Mouse (Mus musculus) thymus, postnatal 10 days (tissue): ENCODE data around the gene Atp6v0a1.

ENCODE experiments used
- DNase-seq, 2 experiments: peaks; one replicate each; pipeline ENCODE4 v3.0.0; 2021; ENCODE audit warnings: low spot score in 2 of 2

Gene Atp6v0a1

DNA sequence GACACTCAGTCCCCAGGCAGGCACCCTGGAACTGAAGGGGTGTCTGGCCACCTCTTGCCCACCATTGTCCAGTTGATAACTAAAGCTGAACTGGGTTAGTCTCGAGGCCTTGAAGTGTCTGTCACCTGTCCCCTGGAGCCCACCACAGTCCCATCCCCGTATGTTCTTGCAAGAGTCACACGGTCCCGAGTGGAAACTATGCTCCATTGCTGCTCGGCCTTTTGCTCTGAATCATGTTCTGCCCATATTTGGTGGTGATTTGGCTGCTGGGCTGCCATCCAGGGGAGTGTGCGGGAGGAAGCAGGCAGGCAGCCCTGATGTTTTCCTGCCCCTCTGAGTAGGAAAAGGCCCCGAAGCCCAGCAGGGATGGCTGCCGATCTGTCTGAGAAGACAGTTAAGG is 50.9 kb downstream of the Atp6v0a1 start:
- DNase-seq: no peak

DNA sequence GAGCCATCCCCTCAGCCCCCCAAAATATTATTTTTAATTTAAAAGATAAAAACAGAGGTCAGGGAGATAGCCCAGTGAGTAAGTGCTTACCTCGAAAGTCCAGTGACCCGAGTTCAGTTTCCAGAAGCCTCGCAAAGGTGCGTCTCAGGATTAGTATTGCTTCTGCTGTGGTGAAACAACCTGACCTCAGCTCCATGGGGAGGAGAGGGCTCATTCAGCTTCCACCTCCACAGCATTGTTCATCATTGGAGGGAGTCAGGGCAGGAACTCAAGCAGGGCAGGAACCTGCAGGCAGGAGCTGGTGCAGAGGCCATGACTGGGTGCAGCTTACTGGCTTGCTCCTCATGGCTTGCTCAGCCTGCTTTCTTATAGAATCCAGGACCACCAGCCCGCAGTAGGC is 51.8 kb downstream of the Atp6v0a1 start:
- no peak for DNase-seq

DNA sequence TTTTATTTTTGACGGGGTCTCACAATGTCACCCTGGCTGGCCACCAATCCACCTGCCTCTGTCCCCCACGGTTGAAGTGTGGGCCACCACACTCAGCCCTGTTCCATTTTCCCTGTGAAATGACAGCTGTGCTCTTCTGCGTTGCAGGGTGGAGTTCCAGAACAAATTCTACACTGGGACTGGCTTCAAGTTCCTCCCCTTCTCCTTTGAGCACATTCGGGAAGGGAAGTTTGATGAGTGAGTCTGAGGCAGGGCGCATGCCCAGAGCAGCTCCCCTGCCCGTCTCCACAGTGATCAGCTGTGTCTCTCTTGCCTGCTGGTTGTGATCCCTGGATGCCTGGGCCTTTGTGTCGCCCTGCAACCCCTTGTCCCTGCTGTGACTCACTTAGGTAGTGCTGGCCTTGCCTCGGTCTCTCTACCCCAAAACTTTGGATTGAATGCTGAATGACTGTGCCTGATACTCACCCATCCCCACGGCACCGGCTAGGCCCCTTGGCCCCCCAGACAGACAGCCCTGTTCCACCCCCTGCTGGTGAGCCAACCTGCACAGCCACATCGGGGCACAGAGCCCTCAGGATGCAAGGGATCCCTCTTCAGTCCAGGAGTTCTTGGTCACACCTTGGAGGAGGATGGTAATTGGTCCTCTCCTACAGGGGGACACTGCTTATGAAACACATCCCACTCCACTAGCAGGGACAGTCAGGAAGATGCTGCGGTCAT is 53.1 kb downstream of the Atp6v0a1 start:
- DNase-seq: no peak

DNA sequence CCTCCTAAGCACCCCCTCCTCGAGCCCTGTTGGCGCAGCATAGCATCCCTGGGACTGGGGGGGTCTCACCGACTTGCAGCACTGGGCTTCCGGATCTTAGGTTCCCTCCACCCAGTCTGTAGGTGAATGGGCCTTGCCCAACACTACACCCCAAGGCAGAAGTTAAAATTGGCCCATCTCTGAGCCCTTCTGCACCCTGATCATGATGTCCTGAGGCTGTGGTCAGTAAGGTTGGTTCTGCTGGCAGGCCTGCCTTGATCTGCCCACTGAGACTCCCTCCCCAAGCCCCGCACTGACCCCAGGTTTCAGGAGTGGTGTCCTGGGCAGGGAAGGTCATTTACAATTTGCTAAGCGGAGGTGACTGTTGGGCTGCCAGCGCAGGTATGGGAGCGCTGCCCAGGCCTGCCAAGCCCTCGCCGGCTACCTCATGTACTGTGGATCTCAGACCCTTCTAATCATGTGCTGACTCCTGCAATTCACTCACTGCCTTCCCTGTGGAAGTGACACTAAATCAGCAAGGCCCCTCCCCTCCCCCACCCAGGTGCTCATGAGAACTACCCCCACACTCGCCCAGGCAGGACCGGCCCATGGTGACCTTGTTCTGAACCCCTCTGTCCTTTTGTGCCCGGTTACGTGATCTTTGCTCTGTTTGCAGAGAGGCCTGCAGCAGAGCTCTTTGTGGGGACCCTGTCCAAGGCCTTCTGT is 53.9 kb downstream of the Atp6v0a1 start:
- no peak for DNase-seq

DNA sequence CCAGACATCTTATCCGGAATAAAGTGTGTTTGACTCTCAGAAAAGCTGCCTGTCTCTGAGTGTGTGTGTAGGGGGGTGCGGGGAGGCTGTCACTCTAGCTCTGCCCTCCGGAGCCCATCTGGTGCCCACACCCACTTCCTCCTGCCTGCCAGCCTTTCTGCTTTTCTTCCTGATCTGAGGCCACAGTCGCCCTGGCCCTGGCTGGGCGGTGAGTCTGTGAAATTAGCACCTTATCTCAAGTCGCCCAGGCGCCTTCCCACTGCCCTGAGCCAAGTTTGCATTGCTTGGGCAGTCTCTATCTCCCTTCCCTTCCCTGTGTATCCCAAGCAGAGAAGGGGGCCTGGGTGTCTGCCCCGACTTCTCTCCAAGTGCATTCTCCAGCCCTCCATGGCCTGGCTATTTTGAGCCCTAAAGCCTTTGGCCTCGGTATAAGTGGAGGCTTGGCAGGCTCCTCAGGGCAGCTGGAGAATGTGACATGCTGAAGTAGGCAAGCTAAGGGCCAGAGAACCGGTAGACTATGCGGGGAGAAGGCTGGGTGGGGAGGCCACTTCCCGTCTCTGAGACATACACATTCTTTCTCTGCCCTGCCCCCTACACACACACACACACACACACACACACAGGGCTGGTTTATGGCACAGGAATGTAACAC is 54.5 kb downstream of the Atp6v0a1 start:
- peak; percentile 80 to 81 for DNase-seq

DNA sequence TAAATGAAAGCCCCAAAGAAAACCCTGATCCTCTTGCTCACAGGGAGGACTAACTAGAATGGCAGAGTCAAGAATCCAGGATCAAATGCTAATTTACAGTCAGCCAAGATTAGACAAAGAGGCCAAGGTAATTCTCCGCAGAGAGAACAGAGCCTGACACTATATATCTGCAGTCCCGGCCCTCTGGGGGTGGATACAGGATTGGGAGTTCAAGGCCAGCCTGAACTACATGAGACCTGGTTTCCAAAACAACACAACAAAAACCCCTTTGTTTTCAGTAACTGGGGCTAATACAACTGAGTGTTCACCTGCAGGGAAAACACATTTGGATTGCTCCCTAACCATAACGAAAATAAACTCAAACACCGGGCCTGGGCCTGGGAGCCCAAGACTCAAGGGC is 55.2 kb downstream of the Atp6v0a1 start:
- no peak for DNase-seq

DNA sequence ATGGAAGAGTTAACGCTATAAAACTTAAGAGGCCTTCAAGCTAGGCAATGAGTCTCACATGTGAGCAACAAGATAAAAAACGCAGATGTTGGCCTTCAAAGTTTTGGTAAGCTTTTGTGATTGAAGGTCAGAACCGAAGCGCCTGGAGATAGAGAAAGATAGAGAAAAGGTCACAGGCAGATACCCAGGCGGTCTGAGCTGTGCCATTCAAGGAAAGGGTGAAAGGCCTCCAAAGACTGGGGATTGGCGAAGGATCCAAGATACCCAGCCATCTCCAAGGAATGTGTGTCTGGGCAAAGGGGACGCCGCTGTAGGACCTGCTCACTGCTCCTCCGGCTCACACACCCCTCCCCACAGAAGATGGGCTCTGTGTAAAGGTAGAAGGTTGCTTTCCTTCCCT is 55.8 kb downstream of the Atp6v0a1 start:
- no peak for DNase-seq

DNA sequence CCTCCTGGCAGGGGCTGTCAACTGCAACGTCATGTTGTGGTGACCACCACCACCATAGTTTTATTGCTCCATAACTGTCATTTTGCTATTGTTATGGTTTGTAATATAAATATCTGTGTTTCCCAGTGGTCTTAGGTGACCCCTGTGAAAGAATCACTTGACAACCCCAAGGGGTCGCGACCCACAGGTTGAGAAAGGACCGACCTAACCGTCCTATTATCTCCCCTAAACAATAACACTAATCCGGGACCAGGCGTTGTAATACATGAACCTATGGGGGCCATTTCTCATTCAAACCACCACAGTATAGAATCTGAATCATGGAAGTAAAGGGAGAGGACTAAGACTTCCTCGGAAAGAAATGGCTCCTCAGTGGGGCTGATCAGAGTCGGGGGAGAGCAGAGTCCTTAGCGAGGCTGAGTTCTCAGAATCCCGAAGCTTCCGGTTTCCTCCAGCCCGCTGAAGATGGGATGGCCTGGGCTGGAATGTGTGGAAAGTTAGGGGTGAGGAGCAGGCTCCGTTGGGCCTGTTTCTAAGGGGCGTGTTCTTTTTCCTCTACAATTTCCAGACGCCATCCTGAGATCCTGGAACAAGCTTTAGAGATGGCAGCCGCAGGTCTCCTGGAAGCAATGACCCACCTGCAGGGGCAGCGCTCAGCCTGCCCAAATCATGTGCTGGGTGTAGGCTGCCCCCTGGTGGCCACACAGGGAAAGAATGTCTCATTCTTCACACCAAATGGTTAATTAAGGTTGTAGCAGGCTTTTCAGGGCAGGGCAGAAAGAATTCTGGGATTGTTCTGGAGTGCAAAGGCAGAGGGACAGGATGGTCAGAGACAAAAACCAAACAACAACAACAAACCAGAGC is 57.5 kb downstream of the Atp6v0a1 start:
- peak; percentile 76 to 88 for DNase-seq

DNA sequence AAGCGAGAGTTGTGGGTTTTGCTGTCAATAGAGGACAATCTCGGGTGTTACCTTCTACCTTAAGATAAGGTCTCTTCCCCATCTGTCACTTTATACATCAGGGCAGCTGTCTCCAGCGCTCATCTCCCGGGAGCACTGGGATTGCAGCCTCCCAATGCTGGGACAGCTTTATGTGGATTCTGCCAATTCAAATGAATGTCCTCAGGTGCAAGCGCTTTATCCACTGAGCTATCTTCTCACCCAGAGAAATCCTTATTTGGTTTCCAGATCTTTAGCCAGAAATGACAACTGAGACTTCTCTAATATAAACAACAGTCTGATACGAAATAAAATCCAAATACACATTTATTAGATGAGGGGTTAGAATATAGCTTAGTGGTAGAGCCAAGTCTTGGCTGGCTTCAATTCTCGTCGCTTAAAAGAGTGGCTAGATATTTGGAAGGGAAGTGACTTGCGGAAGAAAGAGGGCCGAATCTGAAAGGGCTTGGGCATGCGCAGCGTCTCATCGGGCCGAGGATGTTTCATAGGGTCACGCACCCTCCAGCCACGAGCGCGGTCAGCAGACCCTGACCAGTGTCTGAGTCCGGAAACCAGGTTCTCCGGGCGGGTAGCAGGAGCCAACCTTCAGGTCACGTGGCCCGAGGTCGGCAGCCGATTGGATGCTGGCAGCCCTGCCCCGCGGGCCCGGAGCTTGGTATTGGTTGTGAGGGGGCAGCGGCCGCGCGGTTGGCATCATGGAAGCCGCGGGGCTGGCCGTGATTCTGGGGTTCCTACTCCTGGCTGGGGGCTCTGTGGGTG is 60.3 kb downstream of the Atp6v0a1 start, which contains the start of gene Naglu:
TSS of gene Naglu (plus strand) at position 622 of the 798 bp plus-strand sequence.
- peak; percentile 88 to 91 for DNase-seq

DNA sequence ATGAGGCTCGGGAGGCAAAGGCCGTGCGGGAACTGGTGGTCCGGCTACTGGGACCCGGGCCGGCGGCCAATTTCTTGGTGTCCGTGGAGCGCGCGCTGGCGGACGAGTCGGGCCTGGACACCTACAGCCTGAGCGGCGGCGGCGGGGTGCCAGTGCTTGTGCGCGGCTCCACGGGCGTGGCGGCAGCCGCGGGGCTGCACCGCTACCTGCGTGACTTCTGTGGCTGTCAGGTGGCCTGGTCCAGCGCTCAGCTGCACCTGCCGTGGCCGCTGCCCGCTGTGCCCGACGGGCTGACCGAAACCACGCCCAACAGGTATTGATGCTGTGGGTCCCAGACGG is 60.9 kb downstream of the Atp6v0a1 start:
- DNase-seq: no peak

DNA sequence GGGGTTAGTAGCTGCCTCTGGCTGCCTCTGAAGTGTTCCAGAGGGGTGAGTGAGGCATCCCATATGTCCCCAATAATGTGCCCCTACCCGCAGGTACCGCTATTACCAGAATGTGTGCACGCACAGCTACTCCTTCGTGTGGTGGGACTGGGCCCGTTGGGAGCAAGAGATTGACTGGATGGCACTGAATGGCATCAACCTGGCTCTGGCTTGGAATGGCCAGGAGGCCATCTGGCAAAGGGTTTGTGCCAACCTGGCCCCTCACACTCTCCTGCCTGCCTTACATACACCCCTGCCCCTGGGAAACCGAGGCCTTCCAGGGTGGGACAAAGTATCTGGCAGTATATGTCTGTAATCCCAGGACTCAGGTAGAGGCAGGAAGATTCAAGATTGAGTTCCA is 61.7 kb downstream of the Atp6v0a1 start:
- no peak for DNase-seq

DNA sequence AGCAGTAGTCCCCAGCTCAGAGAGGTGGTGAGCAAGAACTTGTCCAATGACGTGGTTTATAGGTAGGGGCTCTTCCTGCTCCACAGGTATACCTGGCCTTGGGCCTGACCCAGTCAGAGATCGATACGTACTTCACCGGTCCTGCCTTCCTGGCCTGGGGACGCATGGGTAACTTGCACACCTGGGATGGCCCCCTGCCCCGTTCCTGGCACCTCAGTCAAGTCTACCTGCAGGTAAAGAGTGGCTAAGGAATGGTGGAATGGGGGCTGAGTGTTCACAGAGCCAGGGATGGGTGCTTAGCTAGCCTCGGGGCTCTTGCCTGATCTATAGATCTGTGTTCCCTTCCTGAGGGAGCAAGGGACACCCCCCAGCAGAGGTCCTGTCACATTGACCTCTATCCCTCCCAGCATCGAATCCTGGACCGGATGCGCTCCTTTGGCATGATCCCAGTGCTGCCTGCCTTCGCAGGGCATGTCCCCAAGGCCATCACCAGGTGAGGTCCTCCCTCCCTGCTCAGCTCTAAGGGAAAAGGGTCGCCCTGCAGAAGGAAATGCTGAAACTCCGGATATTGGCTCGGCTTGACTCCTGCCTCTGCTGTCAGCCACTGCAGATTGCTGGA is 62.7 kb downstream of the Atp6v0a1 start:
- no peak for DNase-seq

DNA sequence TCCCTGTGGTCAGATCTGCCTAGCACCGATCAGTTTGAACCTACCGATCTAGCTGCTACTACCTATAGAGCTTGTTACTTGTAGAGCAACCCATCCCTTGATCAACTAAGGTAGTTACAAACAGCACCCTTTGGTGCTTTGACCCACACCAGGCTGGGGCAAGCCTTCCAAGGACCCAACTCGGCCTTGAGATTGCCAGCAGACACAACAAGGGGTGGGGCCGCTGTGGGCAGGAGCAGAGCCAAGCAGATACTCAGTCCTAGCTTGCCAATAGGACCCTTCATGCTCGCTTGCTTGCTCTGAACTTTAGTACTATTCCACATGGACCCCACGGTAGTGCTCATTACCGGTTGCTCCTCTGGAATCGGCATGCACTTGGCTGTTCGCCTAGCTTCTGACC is 68.9 kb downstream of the Atp6v0a1 start, which contains the start of gene Hsd17b1:
TSS of gene Hsd17b1 (plus strand) at position 291 of the 400 bp plus-strand sequence.
- DNase-seq: no peak

DNA sequence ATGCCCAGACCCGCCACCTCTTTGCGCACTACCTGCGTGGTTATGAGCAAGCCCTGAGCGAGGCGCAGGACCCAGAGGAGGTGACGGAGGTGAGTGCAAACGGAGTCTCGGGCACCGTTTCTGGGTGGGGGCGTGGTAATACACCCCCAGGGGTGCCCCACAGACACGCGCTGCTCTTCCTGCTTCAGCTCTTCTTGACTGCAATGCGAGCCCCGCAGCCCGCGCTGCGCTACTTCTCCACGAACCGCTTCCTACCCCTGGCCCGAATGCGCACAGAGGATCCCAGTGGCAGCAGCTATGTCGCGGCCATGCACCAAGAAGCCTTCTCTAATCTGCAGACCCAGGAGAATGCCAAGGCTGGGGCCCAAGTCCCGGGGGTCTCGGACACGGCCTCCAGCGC is 70.5 kb downstream of the Atp6v0a1 start:
- peak in 1 of 2 experiments; percentile 47 for DNase-seq

DNA sequence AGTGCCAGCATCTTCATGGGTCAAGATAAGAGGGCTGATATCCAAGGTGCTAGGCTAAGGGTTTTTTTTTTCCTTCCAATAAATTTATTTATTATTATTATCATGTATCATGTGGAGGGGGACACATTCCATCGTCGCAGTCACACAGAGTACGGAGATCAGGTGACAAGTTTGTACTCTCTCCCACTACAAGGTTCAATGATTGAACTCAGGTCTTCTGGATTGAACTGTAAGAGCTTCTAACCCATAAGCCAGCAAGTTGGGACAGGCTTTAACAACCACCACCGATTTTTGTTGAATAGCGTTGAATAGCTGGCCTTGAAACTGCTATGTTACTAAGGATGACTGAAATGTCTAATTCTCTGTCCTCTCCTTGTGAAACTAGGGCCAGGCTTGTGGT is 71.2 kb downstream of the Atp6v0a1 start:
- DNase-seq: no peak

DNA sequence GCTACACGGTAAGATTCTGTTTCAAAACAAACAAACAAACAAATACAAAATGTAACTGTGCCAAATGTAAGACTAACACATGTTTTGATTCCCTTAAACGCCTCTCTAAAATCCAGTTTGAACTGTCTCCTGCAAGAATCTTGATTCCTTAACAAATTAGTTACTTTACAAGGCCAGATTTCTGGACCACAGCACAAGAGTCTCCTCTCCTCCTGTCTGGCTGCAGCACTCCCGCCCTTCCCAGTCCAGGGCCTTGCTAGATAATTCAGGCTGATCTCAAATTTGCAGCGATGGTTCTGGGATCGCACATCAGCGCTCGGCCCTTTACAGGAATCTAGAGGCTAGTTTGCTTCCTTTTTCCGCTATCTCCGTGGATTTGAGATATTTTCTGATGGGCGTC is 72.4 kb downstream of the Atp6v0a1 start:
- no peak for DNase-seq

DNA sequence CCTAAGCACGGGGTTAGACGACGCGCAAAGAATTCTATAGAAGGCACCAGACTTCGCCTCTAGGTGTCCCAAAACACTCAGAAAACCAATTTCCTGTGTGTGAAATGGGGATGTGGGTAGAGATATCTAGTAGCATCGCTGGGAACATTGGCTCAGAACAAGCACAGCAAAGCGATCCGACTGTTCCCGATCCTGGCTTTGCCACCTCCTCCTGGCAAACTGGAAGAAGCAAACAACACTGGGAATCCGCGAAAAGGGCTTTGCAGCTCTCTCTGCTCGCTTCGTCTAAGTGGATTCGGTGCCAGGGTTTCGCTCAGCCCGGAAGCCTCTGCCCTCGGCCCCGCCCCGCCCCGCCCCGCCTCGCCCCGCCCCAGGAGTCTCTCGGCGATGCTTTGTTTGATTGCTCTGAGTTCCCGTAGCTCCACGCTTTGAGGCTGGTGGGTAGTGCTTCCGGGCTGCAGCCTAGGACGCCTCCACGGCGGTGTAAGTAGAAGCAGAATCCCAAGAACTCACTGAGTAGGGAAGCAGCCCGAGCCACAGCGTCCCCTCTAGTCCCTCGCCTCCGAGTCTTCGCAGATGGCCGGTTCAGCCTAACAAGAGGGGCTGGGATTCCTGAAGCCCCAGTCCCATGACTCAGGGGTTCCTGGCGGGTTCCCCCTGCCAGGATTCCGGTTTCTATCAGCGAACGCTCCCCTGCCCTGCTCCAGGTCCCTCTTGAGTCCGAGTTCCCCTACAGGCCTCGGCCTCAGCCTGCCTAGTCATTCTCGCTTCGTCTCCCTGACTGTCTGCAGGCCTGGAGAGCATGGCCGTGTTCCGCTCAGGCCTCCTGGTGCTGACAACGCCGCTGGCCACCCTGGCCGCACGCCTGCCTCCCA is 73.2 kb downstream of the Atp6v0a1 start, which contains the start of gene Coasy:
TSS of gene Coasy (plus strand) at position 358 of the 875 bp plus-strand sequence.
- DNase-seq: peak; percentile 79 to 80

DNA sequence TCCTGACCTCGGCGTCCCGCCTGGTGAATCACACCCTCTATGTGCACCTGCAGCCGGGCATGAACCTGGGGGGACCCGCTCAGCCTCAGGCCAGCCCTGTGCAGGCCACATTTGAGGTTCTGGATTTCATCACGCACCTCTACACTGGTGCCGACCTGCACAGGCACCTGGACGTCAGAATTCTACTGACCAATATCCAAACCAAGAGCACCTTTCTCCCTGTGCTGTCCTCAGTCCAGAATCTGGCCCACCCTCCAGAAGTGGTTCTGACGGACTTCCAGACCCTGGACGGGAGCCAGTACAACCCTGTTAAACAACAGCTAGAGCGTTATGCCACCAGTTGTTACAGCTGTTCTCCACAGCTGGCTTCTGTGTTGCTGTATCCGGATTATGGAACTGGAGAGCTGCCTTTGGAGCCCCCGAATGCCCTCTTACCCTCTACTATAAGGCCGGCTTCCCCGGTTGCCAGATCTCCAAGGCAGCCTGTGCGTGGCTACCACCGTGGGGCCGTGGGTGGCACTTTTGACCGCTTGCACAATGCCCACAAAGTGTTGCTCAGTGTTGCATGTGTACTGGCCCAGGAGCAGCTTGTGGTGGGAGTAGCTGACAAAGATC is 73.9 kb downstream of the Atp6v0a1 start:
- DNase-seq: no peak

DNA sequence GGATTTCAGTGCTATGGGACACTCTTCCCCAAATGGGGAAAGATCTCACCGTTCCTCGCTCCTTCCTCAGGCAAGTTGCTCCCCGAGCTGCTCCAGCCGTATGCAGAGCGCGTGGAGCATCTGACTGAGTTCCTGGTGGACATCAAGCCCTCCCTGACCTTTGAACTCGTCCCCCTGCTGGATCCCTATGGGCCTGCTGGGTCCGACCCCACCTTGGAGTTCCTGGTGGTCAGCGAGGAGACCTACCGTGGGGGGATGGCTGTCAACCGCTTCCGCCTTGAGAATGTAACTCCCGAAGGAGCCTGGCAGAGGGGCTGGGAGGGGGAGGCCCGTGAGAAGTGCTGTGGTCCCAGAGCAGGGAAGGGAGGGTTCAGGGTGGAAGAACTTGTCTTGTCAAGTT is 75.0 kb downstream of the Atp6v0a1 start:
- DNase-seq: no peak
